Mouse (Mus musculus): ENCODE data around the gene Tnp1. TPM values are rescaled to one million over a fixed set of nuclear protein-coding genes. Genes with fewer than 3 reads are reported as not detected.

The Tnp1 gene
- polyA plus RNA-seq, 1 experiment = not detected

DNA sequence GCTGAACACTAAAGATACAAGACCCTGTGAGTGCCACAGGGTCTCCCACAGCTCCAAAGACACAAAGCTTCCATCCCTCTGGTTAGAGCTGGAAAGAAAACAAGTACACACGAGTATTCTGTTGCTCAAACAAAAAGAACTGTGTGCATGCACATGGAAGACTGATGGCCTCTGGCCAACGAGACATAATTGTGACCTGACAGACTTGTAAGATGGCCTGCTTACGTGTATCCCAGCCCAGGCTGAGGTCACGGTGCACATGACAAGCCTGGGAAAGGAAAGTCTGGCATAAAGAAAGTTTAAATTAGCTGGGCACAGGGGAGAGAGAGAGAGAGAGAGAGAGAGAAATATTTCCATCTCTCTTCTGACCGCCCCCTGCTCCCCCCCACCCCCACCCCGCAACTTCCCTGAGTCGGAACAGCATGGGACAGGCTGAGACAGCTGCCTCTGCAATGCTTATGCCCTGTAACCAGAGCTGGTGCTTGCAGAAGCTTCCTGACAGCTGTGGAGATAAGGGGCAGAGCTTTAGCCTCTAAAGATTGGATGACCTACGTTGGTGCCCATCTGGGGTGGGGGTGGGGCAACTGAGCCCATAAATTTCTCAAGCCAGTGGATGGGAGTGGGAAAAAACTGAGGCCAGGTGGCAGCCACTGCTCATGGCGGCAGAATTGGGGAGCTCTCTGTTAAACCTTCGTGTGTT, 46.4 kb downstream of the Tnp1 start:
- TF ChIP-seq CTCF (IDR thresholded peaks at IDR 0.05; ENCODE audit: control insufficient read depth, insufficient read depth, low read length) (no peak), POLR2A (IDR thresholded peaks at IDR 0.05; ENCODE audit: borderline replicate concordance, control insufficient read depth, low read depth, low read length) (no peak)
- H3K27ac ChIP-seq (ENCODE audit: control insufficient read depth, insufficient read depth, low read depth, low read length, poor library complexity) = no peak overlapping the region
- no peak overlapping the region for H3K4me3 ChIP-seq (replicated peaks; ENCODE audit: control insufficient read depth, low read depth, low read length)
- H3K4me1 ChIP-seq (ENCODE audit: control insufficient read depth, insufficient read depth, low read length) = no peaks in the 10 kb centered on the region
- 46% methylated on average over 10 of the region's 10 CpGs for WGBS

DNA sequence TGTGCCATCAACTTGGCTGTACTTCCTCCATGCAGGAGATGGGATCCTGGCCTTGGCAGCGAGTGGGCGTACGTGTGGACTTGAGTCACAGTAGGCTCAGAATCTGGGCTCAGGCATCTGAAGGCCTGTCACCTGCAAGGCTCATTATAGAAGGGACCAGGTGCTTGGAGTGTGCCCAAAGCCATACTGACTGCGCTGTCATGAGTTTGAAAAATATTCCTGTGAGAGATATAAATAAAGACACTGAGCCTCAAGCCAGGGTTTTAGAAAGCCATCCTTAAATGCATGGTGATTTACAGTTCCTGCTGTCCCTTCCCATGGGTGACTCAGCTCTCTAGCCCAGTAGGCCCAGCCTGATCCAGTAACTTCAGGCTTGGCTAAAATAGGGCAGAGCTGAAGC, 49.3 kb downstream of the Tnp1 start:
- no peaks in the 10 kb centered on the region for H3K4me1 ChIP-seq (ENCODE audit: control insufficient read depth, insufficient read depth, low read length)
- TF ChIP-seq CTCF (IDR thresholded peaks at IDR 0.05; ENCODE audit: control insufficient read depth, insufficient read depth, low read length) (no peak), POLR2A (IDR thresholded peaks at IDR 0.05; ENCODE audit: borderline replicate concordance, control insufficient read depth, low read depth, low read length) (no peak)
- 91% methylated on average over 4 of the region's 4 CpGs for WGBS
- no peak overlapping the region for H3K4me3 ChIP-seq (replicated peaks; ENCODE audit: control insufficient read depth, low read depth, low read length)
- H3K27ac ChIP-seq (ENCODE audit: control insufficient read depth, insufficient read depth, low read depth, low read length, poor library complexity) = no peak overlapping the region

Other genes starting within 250 kb of the Tnp1 start
- gene Igfbp2, start 191.4 kb downstream of the Tnp1 start, polyA plus RNA-seq (2011; ENCODE audit: insufficient read depth, insufficient read length, low replicate concordance, missing spikeins) = 9.5 TPM in 1 of 2 replicates, not detected in the other
- gene Igfbp5, start 141.0 kb downstream of the Tnp1 start, polyA plus RNA-seq (2011; ENCODE audit: insufficient read depth, insufficient read length, low replicate concordance, missing spikeins) = 35.5 and 53.8 TPM in 2 replicates

Measured in bone marrow, adult 2 months (tissue).